ENCODE assay signal across 17 mouse cellular contexts in genomic region chr6:61206042-61206441, GRCm38 (mm10). TPM values are rescaled to one million over a fixed set of nuclear protein-coding genes. Genes with fewer than 3 reads are reported as not detected.
"Had no signal": no experiment of that assay in that cellular context is flagged by ENCODE, and none has a peak within 500 bp of the region (broad histone marks: within the 10 kb centered on the region; RNA-seq: fewer than 3 reads in every experiment).

No protein-coding gene starts in this region.

- ATAC-seq: liver, postnatal 0 days; lung, postnatal 0 days; midbrain, embryonic 15.5 days had no signal

- H3K36me3 ChIP-seq: lung, embryonic 15.5 days; midbrain, embryonic 12.5 days; midbrain, embryonic 15.5 days; neural tube, embryonic 12.5 days; stomach, embryonic 15.5 days had no signal

- H3K27ac ChIP-seq: lung, embryonic 15.5 days; macrophage; midbrain, embryonic 12.5 days; midbrain, embryonic 15.5 days; neural tube, embryonic 12.5 days; stomach, embryonic 15.5 days; stomach, postnatal 0 days had no signal

- H3K9me3 ChIP-seq: lung, embryonic 15.5 days; megakaryocyte, embryonic 14.5 days; midbrain, embryonic 12.5 days; midbrain, embryonic 15.5 days; neural tube, embryonic 12.5 days; stomach, embryonic 15.5 days had no signal

- DNase-seq: liver, postnatal 0 days; lung, adult 2 months; lung, postnatal 14 days; lung, postnatal 36 days; right cerebral cortex, postnatal 14 days; thymus, adult 2 months; thymus, postnatal 25 days; thymus, postnatal 4 days had no signal

- H3K4me3 ChIP-seq: lung, embryonic 15.5 days; megakaryocyte, embryonic 14.5 days; midbrain, embryonic 12.5 days; midbrain, embryonic 15.5 days; neural tube, embryonic 12.5 days; stomach, embryonic 15.5 days had no signal

- H3K9ac ChIP-seq: liver, postnatal 0 days; lung, embryonic 15.5 days; midbrain, embryonic 12.5 days; midbrain, embryonic 15.5 days; neural tube, embryonic 12.5 days; stomach, embryonic 15.5 days had no signal

- H3K4me1 ChIP-seq: lung, embryonic 15.5 days; midbrain, embryonic 12.5 days; stomach, embryonic 15.5 days had no signal

- H3K27me3 ChIP-seq: lung, embryonic 15.5 days; megakaryocyte, embryonic 14.5 days; midbrain, embryonic 12.5 days; midbrain, embryonic 15.5 days; neural tube, embryonic 12.5 days; stomach, embryonic 15.5 days had no signal

- H3K4me2 ChIP-seq: lung, embryonic 15.5 days; midbrain, embryonic 12.5 days; midbrain, embryonic 15.5 days; neural tube, embryonic 12.5 days; stomach, embryonic 15.5 days had no signal

RNA-seq across cellular contexts. Expression of gene Ccser1, which starts 25.9 kb away (rescaled TPM):
- polyA plus RNA-seq: macrophage had no signal
